Mouse (Mus musculus) frontal cortex, adult (tissue): ENCODE measurements at regions not wholly inside any gene's neighbourhood (a gene's known extent, or its start where the extent isn't known, plus 50 kb on each side); places are given as distances from the start of the nearest gene placed in this dataset.
A peak's percentile ranks its signal among the peaks of the same experiment; 100 is the strongest.

Source experiments
- ATAC-seq: cut with Nextera tagmentation; 2 replicates; pipeline ENCODE4 v1.9.2; 2017; ENCODE audit warnings: mild to moderate bottlenecking, moderate library complexity, mixed read lengths; ENCODE audit not compliant: low TSS enrichment

DNA sequence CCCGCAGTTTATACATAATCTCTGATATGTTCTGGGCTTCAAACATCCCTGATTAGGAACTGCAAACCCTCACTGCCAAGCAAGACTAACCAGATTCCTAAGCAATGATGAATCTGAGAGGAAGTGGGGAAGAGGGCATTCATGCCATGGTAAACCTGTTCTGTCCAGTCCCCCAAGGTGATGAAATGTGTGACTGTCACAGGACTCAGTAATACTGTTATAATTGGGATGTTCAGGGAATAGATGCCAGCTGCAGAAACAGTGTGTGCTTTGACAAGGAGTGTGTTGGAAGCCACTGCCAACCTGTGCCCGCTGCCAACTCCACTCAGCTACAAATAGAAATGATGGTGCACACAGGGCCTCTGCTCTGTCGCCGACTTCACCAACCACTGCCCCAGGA, 466.0 kb downstream of the Efna5 start:
- peak; percentile 78 for ATAC-seq

DNA sequence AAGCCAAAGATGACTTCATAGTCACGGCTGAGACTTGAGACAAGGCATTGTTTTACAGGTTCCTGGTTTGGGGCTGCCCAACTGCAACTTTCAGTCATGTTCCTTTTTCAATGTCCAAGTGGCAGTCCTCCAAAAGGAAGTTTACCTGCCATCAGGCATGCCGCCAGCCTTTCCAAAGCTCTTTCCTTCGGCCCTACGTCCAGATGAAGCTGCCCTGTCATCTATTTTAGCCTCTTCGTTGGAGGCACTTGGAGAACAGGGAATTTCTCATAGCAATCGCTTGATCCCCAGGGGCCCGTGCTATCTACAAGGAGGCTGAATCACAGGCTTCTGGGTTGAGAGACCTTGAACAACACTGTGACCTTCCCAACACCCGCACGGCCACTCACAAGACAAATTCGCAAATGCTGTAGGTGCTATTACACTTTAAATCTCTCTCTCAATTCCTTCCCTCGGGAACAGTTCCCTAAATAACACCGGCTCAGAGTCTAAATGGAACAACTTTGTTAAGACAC, 468.4 kb downstream of the Efna5 start:
- ATAC-seq = no peak; the same call in 1 of the 2 replicates

DNA sequence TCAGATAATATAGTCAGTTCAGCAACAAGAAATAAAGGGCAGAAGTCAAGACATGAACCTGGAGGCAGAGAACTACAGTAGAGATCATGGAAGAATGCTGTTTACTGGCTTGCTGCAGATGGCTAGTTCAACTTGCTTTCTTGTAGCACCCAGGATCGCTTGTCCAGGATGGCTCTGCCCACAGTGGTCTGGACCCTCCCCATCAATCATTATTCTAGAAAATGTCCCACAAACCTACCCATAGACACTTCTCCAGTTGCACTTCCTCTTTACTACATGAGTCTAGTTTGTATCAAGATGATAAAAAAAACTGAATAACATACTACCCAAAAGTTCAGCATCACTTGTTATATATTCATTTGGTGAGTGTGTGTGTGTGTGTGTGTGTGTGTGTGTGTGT, 477.4 kb downstream of the Efna5 start:
- ATAC-seq = no peak

DNA sequence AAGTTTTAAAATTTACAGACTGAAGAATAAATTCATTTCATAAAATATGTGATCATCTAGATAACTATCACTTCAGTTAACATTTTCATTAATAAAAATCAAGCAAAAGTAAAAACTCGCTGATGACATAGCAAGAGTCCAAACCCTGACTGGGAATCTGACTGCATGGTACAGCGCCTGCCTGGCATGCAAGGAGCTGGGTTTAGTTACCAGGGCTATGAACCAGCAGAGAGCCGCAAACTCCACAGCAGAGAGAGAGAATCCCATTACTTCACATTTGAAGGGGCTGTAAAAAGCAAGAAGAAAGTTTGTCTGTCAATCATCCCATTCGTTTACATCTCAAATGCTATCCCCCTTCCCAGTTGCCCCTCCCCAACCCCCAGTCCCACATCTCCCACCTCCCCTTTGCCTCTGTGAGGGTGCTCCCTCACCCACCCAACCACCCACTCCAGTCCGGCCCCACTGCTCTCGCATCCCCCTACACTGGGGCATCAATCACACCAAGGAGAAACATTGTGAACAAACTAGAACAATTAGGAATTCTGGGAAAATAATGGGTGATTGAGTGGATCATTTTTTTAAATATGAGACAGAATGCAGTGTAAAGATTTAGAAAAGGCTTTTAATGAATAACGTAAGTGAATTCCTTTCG, 487.6 kb downstream of the Efna5 start:
- ATAC-seq = no peak

DNA sequence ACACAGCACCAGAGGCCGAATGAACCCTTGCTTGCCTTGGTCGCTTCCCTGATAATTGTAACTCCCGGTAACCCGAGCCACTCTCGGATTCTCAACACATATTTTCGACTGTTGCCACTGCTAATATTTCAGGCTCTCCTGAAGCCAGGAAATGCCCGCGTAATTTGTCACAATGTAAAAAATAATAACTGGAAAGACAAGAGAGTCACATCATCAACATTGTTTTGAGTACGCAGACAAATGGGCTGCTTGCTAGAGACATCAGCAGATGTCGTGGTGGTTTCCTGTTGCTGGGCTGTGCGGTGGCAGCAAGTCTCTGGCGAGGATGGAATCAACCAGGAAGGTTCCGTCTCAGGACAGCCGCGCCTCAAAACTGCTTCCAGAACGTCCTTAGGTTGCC, 497.1 kb downstream of the Efna5 start:
- ATAC-seq = no peak

DNA sequence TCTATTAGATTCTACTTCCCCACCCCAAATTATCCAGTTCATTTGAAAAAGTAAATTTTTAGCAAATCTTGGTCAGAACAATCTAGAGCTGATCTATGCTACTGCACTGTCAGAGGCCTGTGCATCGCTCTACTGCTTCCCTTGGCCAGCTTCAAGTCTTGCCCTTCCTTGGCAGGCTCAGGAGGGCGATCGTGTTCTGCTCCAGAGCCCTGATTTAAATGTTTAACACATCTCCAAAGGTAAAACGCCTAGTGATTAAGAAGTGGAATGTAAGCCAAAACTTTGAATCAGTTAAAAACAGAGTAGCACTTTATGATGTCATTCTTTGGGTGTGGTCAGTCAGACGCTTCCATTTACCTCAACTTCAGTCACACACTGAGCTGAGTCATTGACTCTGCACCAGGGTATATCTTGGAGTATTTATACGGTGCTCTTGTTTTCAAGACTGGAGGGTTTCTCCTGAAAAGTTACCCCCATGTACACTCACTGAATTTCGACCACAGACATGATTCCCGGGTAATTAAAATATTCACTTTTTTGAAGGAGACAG, 502.2 kb downstream of the Efna5 start:
- no peak for ATAC-seq

DNA sequence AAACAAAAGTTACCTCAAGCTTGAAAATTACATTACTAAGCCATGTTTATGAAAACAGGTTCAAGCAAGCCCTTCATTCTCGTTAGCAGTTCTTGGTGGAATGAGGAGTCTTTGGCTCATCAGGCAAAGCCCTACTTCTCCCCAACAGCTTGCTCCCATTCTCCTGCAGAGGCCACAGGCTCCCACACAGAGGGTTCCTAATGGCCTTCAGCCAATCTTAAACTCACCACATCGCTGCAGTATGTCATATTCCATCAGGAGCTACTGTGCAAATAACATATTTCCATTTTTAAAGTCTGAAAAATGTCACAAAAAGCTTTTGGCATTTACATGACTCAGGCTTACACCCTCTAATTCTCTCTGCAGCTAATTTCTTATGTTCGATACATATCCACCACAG, 512.0 kb downstream of the Efna5 start:
- 0 out of 2 replicates have a peak, but pooled peaks have one; percentile 52 for ATAC-seq

DNA sequence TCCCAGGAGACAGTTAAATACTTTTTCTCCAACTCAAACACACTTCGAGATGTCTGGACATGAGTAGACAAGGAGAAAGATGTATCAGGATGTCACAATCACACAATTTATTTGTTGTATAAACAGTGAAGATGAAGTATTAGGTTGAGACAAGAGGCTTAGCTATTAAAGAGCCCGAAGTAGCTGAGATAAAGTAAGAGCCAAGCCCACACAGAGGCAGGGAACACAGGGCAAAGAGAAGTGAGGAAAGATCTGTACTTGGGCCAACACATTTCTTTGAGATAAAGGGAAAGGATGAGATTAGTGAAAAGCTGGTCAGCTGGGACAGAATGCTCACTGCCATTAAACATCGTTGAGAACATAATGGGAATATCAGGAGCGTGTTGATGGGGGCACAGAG, 513.2 kb downstream of the Efna5 start:
- no peak for ATAC-seq

DNA sequence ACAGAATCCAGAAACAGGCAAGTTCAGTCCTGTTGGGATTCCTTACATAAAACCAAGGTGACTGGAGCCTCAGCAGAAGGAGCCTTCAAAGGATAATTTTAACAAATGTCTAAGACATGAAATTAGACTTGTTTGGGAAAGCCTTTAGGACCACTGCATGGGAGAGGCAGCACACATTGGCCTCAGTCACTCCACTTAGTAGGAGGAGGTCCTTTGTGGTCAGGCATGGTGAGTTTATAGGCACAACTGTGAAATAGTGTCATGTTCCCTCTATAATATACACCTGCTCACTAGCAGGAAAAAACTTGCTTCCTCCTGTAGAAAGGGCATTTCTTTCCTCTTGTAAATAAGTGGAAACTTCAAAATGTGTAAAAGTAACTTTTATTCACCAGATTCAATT, 522.8 kb downstream of the Efna5 start:
- ATAC-seq = no peak

DNA sequence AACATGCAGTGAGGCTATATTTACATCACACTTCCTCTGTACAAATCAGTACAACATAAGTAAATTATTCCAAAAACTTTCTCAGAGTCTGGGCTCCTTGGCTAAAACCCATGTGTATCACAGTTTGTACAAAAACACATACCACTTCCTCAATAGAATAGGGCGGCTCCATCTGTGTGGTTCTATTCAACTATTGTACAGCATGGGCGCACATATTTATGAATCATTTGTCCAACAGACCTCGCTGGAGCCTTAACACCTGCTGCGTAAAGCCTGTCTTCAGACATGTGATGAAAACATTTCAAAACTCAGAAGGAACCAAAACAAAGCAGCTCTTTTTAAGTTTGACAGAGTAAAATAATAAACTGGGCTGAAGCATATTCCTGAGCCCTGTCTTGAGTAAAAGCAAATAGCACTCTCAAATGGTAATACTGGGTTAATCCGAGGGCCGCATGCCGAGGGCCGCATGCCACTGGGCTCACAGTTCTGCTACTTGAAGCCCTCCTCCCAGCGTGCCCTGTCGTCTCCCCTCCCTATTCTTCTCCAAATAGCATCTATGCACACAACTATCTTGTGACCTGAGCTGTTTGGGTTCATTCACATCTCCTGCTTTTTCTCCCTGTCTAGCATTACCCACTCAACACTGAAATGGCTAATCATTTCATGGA, 543.1 kb downstream of the Efna5 start:
- no peak for ATAC-seq

DNA sequence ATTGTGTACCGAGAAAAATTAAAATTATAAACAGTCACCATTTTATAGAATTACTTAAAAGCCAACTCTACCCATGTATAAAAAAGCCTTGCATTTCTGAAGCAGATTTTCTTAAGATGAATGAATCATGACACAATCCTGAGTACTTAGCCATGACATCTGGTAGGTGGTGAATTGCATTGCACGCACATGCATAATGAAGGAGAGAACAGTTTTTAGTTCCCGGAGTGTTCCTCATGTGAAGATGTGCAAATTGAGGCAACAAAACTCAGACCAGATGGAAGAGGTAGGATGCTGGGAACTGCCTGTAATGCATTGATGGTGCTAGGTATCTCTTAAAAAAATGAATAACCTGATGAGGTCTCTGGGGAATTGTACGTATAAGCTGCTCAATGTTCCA, 550.9 kb downstream of the Efna5 start:
- ATAC-seq = peak; percentile 100

DNA sequence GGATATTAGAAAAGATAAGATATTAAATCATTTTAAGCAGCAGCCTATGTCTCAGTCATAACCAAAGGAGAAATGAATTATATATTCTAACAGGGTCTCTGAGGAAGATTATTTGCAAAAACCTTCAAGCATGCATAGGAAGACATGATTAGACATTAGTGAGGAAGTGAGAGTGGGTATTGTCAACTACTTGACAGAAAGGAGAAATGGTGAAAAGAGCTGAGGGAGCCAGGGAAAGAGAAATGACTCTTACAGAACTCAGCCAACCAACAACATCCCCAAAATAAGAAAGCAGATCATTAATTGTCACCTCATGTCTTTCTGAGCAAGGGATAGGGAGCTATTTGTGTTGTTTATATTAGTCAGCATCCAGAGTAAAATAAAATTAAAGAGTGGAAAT, 554.3 kb downstream of the Efna5 start:
- ATAC-seq = no peak

DNA sequence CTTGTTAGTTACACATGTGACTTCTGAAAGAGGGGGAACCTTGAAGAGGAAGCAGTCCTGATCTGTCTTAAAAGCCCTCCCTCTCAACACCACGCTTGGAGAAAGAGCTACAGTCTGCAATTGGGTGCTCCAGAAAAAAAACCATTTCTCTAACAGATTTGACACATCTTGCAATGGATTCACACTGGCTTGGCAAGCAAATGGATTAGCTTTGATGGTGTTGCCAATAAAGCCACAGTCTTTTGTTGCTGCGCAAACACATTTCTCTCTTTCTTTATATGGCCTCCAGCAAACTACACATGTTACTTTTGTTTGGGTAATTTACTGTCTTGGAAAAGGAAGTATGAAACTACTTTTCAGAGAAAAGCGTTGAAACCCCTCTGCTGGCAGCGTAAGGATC, 562.1 kb downstream of the Efna5 start:
- peak; percentile 55; the same call in 1 of the 2 replicates for ATAC-seq

DNA sequence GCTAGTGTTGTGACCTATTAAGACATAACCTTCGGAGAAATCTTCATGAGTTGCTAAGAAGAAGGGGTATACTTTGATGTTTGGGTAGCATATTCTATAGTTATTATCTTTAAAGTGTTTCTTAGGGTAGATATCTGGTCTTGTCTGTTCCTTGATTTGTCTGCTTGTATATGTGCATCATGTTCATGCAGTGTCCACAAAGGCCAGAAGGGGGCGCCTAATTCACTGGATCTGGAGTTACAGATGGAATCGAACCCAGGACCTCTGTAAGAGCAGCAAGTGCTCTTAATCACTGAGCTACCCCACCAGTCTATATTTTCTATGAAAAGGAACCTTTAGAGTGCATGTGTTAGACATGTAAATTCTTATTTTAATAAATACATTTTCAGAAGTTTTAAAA, 571.1 kb downstream of the Efna5 start:
- no peak for ATAC-seq

DNA sequence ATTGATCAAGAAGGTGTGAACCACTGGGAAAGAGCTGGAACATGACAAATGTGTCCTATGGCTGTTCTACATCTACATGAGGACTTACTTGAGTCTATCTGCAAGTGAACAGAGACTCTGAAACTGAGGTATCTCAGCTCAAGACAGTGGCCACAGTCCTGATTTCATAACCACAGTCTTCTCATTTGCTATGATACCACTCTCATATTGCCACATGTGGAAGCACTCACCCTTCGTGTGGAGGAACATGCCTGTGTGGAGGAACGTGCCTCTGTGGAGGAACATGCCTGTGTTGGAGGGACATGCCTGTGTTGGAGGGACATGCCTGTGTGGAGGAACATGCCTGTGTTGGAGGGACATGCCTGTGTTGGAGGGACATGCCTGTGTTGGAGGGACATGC, 574.0 kb downstream of the Efna5 start:
- no peak for ATAC-seq

DNA sequence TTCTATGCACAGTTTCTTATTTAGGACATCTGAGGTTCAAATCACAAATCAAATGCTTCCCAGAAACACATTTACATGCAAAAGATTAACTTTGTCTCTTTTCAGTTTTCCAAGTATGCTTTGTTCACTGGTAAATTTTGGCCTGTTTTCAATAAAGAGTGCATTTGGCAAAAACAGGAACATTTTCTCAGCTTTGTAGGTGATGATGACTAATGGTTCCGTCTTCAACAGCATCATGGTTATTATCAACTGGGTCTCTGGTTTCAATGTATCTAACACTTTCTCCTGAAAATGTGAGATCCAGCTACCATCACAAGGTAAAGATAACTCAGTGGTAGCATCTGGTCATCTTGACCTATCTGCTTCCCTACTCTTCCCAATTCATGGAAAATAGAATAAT, 574.6 kb downstream of the Efna5 start:
- ATAC-seq = peak; percentile 78

DNA sequence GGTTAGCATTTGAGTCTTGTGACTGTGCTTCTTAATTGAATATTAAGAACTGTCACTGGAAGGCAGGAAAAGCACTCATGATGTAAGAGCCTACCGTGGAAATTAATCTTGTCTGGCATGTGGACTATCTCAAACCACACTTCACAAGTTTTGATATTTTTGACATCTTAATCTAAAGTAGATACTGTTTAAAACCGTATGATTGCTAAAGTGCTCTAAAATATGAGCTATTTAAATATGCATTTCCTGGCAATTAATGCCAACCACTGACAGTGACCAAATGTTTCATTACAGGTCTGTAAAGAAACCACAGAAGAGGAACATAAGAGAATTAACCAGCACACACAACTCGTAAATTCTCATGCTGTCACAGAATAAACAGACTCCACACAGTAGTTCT, 576.0 kb downstream of the Efna5 start:
- no peak for ATAC-seq

DNA sequence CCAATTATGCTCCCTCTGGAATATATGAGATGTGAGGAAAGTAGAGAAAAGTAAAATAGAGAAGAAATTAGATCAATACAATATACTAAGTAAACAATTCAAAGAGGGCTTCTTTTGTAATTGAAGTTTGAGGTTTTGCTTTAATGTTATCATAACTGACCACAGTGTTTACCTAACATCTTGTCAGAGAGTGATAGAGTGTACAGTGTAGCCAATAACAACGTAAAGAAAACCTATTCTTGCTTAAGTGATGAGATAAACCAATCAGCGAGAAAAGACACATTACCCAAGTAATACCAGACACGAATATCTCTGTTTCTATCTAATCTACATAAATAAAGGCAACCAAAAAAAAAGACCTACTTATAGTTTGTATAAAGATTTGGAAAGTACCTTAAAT, 577.0 kb downstream of the Efna5 start:
- ATAC-seq = no peak

DNA sequence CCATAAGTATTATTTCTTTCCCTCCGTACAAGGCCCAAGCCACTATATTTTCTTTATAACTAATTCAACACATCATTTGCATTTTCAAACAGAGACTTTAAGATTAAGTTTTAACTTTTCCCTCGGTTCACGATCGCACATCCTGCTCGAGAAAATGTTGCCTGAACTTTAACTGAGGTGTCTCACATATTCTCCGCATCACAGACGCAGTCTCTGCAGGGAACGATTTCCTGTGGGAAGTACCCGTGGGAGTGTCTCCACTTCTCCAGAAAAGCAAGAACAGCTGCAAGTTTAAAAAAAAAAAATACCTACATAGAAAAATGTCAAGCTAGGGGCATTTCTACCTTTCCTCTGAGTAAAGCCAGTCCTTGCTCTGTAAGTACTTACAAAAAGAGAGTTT, 581.2 kb downstream of the Efna5 start:
- peak; percentile 67 for ATAC-seq

DNA sequence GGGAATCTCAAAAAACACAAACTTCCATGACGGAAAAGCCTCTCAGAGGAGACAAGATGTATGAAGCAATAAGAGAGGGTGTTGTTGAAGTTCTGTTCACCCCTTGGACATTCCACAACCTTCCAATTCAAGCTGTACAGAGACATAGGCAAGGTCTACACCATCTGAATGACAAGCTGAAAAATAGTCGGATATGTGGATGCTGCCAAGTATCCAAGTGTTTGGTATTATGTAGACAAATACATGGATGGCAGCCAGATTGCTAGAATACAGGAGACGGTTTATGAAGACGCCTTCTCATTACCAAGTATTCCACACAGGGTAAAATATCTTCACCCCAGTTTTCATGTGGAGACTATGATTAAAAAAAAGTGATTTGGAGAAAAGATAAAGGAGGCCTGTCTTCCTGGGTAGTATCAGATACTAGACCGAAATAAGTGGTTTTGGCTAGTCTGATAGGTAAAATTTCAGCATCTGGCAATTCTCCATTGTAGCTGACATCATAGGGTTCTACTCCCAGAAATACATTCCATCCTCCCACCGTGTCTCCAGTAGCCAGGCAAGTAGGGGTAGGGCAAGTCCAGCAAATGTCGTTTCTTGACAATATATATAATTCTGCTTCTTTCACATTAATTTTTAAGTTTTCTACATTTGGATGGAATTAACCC, 583.6 kb downstream of the Efna5 start:
- no peak for ATAC-seq

DNA sequence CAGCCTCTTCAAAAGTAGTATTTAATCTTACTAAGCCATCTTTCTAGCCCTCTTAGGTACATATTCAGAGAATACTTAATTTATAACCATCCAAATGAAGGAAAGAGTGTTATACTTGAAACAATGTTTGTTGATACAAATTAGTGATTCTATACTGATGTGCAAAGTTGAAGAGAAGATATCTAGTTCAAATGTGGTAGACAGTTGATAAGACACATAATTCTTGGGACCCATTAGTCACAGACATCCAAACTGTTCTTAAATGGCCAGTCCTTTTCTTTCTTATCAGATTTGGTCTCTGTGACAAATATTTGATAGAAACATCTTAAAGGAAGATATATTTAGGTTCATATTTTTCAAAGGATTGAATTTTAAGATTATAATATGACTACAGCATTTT, 585.7 kb downstream of the Efna5 start:
- ATAC-seq = no peak

DNA sequence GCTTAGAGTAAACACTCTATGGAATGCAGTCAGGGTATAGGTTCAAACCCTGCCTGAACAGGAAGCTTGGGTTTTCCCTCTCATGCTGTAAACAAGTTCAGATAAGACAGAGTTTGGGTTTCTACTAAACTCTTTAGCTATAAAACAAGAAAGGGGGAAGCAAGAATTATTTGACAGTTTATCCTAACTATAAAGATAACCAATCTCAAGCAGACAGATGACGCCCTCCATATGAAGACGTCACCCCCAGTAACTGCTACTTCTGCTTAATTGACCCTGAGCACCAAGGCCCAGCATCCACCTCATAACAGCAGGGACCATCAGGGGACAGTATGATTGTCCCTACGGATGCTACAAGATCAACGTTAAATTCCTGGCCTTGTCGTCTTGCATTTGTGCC, 588.4 kb downstream of the Efna5 start:
- no peak for ATAC-seq

DNA sequence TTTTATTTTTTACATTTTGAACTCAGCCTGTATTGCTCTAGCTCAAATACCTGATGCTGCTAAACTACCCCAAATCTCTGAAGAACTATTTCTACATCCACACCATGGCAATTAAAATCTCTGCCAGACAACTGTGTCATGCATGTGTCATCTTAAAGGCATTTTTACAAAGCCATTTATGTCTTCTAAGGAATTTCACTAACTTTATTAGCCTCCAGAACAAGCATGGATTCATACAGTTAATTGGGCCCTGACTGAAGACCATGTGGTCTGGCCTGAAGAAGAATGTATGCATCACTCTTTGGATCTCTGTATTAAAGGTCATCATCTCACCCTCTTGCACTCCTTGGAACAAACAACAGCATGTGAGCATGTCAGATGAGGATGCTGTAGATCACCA, 593.5 kb downstream of the Efna5 start:
- no peak for ATAC-seq
